10 mouse cellular contexts compared by ENCODE assay signal in the genomic region with DNA sequence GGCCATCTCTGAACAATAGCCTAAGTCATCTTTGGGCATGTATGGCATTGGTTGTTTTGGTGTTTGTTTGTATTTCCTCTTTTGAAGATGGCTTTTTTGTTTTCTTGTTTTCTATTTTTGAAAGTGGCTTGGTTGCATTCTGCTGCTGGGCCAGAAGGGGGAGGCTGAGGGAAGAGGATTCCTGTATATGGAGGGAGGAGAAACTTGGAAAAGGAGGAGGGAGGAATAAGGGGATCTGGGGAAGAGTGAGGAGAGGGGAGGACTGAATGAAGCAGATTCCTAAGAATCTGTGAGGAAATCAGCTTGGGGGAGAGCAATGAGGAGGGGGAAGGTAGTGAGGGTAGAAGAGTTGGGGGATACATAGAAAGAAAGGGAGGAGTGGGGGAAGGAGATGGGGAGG.
A peak's percentile ranks its signal among the peaks of the same experiment; 100 is the strongest.
DNase-seq lines count a peak whose midpoint lies in the region; ATAC-seq and TF ChIP-seq lines count a peak whose summit lies in the region.
"Had no signal": no experiment of that assay in that cellular context is flagged by ENCODE, and none has a peak within 500 bp of the region (broad histone marks: within the 10 kb centered on the region; RNA-seq: fewer than 3 reads in every experiment).

No protein-coding gene starts in this region.

- H3K4me2 ChIP-seq in intestine, embryonic 16.5 days (ENCODE audit: low read depth, low read length), result no peak overlapping the region
- H3K4me2 ChIP-seq: neural tube, embryonic 12.5 days had no signal

- TF ChIP-seq POLR2A in small intestine, adult 2 months (IDR thresholded peaks at IDR 0.05; ENCODE audit: low read depth, low read length), result no peak

- intact Hi-C loops in heart, postnatal 14 days (cut with DNase I), result loop anchor here (2.0 kb wide), 1 partner anchor 294 kb away; no protein-coding TSS in a partner anchor

- ATAC-seq in intestine, embryonic 16.5 days, result no peak

- no peaks in the 10 kb centered on the region for H3K36me3 ChIP-seq in small intestine, adult 2 months (ENCODE audit: control insufficient read depth, insufficient read depth, low read length)
- H3K36me3 ChIP-seq in intestine, embryonic 16.5 days (ENCODE audit: control insufficient read depth, insufficient read depth, low read length), result no peaks in the 10 kb centered on the region
- H3K36me3 ChIP-seq: neural tube, embryonic 12.5 days had no signal

- no peaks in the 10 kb centered on the region for H3K27me3 ChIP-seq in small intestine, adult 2 months (ENCODE audit: control insufficient read depth, insufficient read depth, low read length)
- H3K27me3 ChIP-seq in intestine, embryonic 16.5 days (replicated peaks; ENCODE audit: control insufficient read depth, insufficient read depth, low read length), result no peaks in the 10 kb centered on the region

- H3K27ac ChIP-seq in small intestine, adult 2 months (ENCODE audit: insufficient read depth, low read depth, low read length), result no peak overlapping the region
- H3K27ac ChIP-seq in intestine, embryonic 16.5 days (ENCODE audit: low read length), result no peak overlapping the region
- H3K27ac ChIP-seq: neural tube, embryonic 12.5 days had no signal

- peak; percentile 44 to 61 for DNase-seq in heart, postnatal 14 days
- no peak for DNase-seq in heart, adult 11 months
- DNase-seq in right cerebral cortex, adult 18-20 months, result peak; percentile 16
- DNase-seq in right cerebral cortex, postnatal 36 days (ENCODE audit: low spot score in 2 of 2), result no peak
- peak; percentile 67 for DNase-seq in embryo, embryonic 10.5 days (ENCODE audit: low spot score)
- peak; percentile 19 to 40 for DNase-seq in layer of hippocampus, postnatal 14 days (ENCODE audit: low spot score in 2 of 2)

- no peak overlapping the region for H3K9ac ChIP-seq in intestine, embryonic 16.5 days (ENCODE audit: low read depth, low read length)
- H3K9ac ChIP-seq: neural tube, embryonic 12.5 days had no signal

- no peak overlapping the region for H3K4me3 ChIP-seq in small intestine, adult 2 months (ENCODE audit: low read depth, low read length)
- no peak overlapping the region for H3K4me3 ChIP-seq in intestine, embryonic 16.5 days (ENCODE audit: low read length)
- H3K4me3 ChIP-seq: erythroblast, embryonic 14.5 days; neural tube, embryonic 12.5 days had no signal

- no peaks in the 10 kb centered on the region for H3K9me3 ChIP-seq in intestine, embryonic 16.5 days (ENCODE audit: control insufficient read depth, low read length)
- H3K9me3 ChIP-seq: neural tube, embryonic 12.5 days had no signal

- H3K4me1 ChIP-seq in small intestine, adult 2 months (ENCODE audit: control insufficient read depth, insufficient read depth, insufficient read length, low read length), result no peaks in the 10 kb centered on the region
- H3K4me1 ChIP-seq in intestine, embryonic 16.5 days (ENCODE audit: control insufficient read depth, insufficient read depth, low read length), result peaks cover 3% of the 10 kb centered on the region; the same call in 1 of the 2 replicates

- TF ChIP-seq CTCF in small intestine, adult 2 months (IDR thresholded peaks at IDR 0.05; ENCODE audit: extremely low read depth, insufficient read length, insufficient replicate concordance, low read depth, low read length), result peak; percentile 44; the same call in 1 of the 2 replicates

Comparison
In these comparisons a context has a peak if more than half of its experiments do, and no peak if none do; other contexts are left out.
1. DNase-seq: peak in heart, postnatal 14 days (2 of 2), right cerebral cortex, adult 18-20 months (single experiment), embryo, embryonic 10.5 days (single experiment) and layer of hippocampus, postnatal 14 days (2 of 2); none in heart, adult 11 months (single experiment) and right cerebral cortex, postnatal 36 days (0 of 2).